Mouse (Mus musculus) heart, postnatal 0 days (tissue): Measurements from ENCODE around the gene Cpm. TPM values are rescaled to one million over a fixed set of nuclear protein-coding genes. Genes with fewer than 3 reads are reported as not detected.
"Not testable (repeated sequence)": the region's sequence is repeated elsewhere in the genome, so short reads cannot be mapped to it uniquely, and the experiment has no call there.

Source experiments
- ATAC-seq: fragments of 200-750 bp; cut with Nextera tagmentation; 2 replicates; pipeline ENCODE4 v1.8.0; 2017; ENCODE audit warnings: low read depth, moderate number of reproducible peaks, moderate library complexity; ENCODE audit not compliant: insufficient read depth
- DNase-seq: peaks from one replicate; pipeline ENCODE4 v3.0.0-alpha.2; 2016; ENCODE audit warnings: low spot score
- H3K27ac ChIP-seq: fragments of 300-500 bp; sonication (generic); 2 replicates; pipeline ENCODE4 v1.5.1; 2014; ENCODE audit warnings: low read depth, mild to moderate bottlenecking
- H3K27me3 ChIP-seq: fragments of 300-500 bp; sonication (generic); 2 replicates; pipeline ENCODE4 v1.6.1; 2014; ENCODE audit warnings: low read length, mixed read lengths; ENCODE audit not compliant: control insufficient read depth, insufficient read depth
- H3K36me3 ChIP-seq: fragments of 300-500 bp; sonication (generic); replicated peaks from 2 replicates; pipeline ENCODE4 v1.6.1; 2014; ENCODE audit warnings: low read length, mixed read lengths; ENCODE audit not compliant: control insufficient read depth, insufficient read depth
- H3K4me1 ChIP-seq: fragments of 300-500 bp; sonication (generic); 2 replicates; pipeline ENCODE4 v1.6.1; 2014; ENCODE audit warnings: antibody characterized with exemption; ENCODE audit not compliant: control insufficient read depth, insufficient read depth
- H3K4me2 ChIP-seq: fragments of 300-500 bp; sonication (generic); 2 replicates; pipeline ENCODE4 v1.6.1; 2014; ENCODE audit warnings: low read depth, mild to moderate bottlenecking, low read length, moderate library complexity
- H3K4me3 ChIP-seq: fragments of 300-500 bp; sonication (generic); 2 replicates; pipeline ENCODE4 v1.5.1; 2014; ENCODE audit warnings: low read depth, low read length
- H3K9ac ChIP-seq: fragments of 300-500 bp; sonication (generic); replicated peaks from 2 replicates; pipeline ENCODE4 v1.6.1; 2014; ENCODE audit warnings: low read depth, low read length, mixed read lengths
- H3K9me3 ChIP-seq: fragments of 300-500 bp; sonication (generic); replicated peaks from 2 replicates; pipeline ENCODE4 v1.6.1; 2016; ENCODE audit warnings: low read length; ENCODE audit not compliant: control insufficient read depth
- CTCF ChIP-seq: IDR thresholded peaks from 2 replicates; pipeline ENCODE4 v1.5.1; 2016; ENCODE audit warnings: antibody characterized with exemption, control low read depth, low read depth
- EP300 ChIP-seq: IDR thresholded peaks from 2 replicates; pipeline ENCODE4 v1.6.1; 2016; ENCODE audit warnings: antibody characterized with exemption, low read depth
- WGBS: fragments of 180-500 bp; shearing (Covaris S2); extraction: QIAGEN DNeasy Blood & Tissue Kit; methylation state at CpG from one replicate; pipeline ENCODE4 v1.1.7; 2014; 5-methylcytosine and 5-hydroxymethylcytosine counted together
- polyA plus RNA-seq: library from polyadenylated mRNA; unstranded; fragments of >200 nt; fragmentation: Nextera tagmentation; extraction: Ambion mirVana; gene quantifications from 2 replicates; pipeline ENCODE4 v1.2.1, GENCODE M21; 2015
- total RNA-seq: library from RNA; depleted of rRNA; stranded (reverse); fragments of >200 nt; gene quantifications from 2 replicates; pipeline ENCODE4 v1.2.3, GENCODE M21; 2014; ENCODE audit warnings: low replicate concordance

The Cpm gene
- total and polyA plus RNA-seq, 2 experiments from 2014 or later, result 0.53 to 2.0 TPM

GRCm38 (mm10) chr10:117615746-117616145, 13.6 kb upstream of the Cpm start:
- H3K27me3 ChIP-seq, result no peaks in the 10 kb centered on the region
- H3K36me3 ChIP-seq, result no peaks in the 10 kb centered on the region
- H3K9ac ChIP-seq, result no peak overlapping the region
- DNase-seq, result no peak
- no peak overlapping the region for H3K4me2 ChIP-seq
- ATAC-seq, result no peak
- WGBS, result 72% methylated on average over 4 of the region's 4 CpGs
- H3K4me3 ChIP-seq, result no peak overlapping the region
- H3K27ac ChIP-seq, result no peak overlapping the region
- TF ChIP-seq EP300 (no peak), CTCF (no peak)
- no peaks in the 10 kb centered on the region for H3K4me1 ChIP-seq
- H3K9me3 ChIP-seq, result no peaks in the 10 kb centered on the region

GRCm38 (mm10) chr10:117616191-117616680, 13.1 kb upstream of the Cpm start:
- H3K27me3 ChIP-seq, result no peaks in the 10 kb centered on the region
- no peak overlapping the region for H3K4me3 ChIP-seq
- TF ChIP-seq CTCF (no peak), EP300 (no peak)
- H3K4me2 ChIP-seq, result no peak overlapping the region
- H3K36me3 ChIP-seq, result no peaks in the 10 kb centered on the region
- H3K27ac ChIP-seq, result no peak overlapping the region
- 80% methylated on average over 6 of the region's 6 CpGs for WGBS
- H3K4me1 ChIP-seq, result no peaks in the 10 kb centered on the region
- no peak overlapping the region for H3K9ac ChIP-seq
- ATAC-seq, result no peak
- H3K9me3 ChIP-seq, result no peaks in the 10 kb centered on the region
- no peak for DNase-seq

GRCm38 (mm10) chr10:117616765-117617164, 12.5 kb upstream of the Cpm start:
- WGBS, result 85% methylated on average over 4 of the region's 4 CpGs
- ATAC-seq, H3K9ac ChIP-seq: not testable (repeated sequence)

GRCm38 (mm10) chr10:117617568-117618345, 11.5 kb upstream of the Cpm start:
- 79% methylated on average over 3 of the region's 3 CpGs for WGBS
- H3K36me3 ChIP-seq, result no peaks in the 10 kb centered on the region
- no peaks in the 10 kb centered on the region for H3K9me3 ChIP-seq
- DNase-seq (no peak), ATAC-seq (no peak)
- TF ChIP-seq EP300, result no peak
- TF ChIP-seq CTCF, result no peak
- H3K27me3 ChIP-seq, result no peaks in the 10 kb centered on the region
- no peak overlapping the region for H3K27ac ChIP-seq
- H3K9ac ChIP-seq, result no peak overlapping the region
- no peak overlapping the region for H3K4me2 ChIP-seq
- no peaks in the 10 kb centered on the region for H3K4me1 ChIP-seq
- no peak overlapping the region for H3K4me3 ChIP-seq

More at GRCm38 (mm10) chr10:117616765-117617164, 12.5 kb upstream of the Cpm start:
- not testable (repeated sequence) for H3K27me3 ChIP-seq, H3K4me2 ChIP-seq, H3K4me1 ChIP-seq, H3K9me3 ChIP-seq, DNase-seq, H3K4me3 ChIP-seq, H3K27ac ChIP-seq, H3K36me3 ChIP-seq

GRCm38 (mm10) chr10:117619041-117619861, 10.0 kb upstream of the Cpm start:
- Histone ChIP-seq H3K36me3 (no peaks in the 10 kb centered on the region), H3K4me3 (no peak overlapping the region), H3K4me1 (no peaks in the 10 kb centered on the region), H3K27me3 (no peaks in the 10 kb centered on the region), H3K9ac (no peak overlapping the region), H3K4me2 (no peak overlapping the region), H3K27ac (no peak overlapping the region), H3K9me3 (no peaks in the 10 kb centered on the region)
- DNase-seq, result no peak
- 78% methylated on average over 27 of the region's 27 CpGs for WGBS
- TF ChIP-seq CTCF (no peak), EP300 (no peak)
- ATAC-seq, result no peak
